Mouse (Mus musculus): Measurements from ENCODE around the gene Tmem175. TPM values are rescaled to one million over a fixed set of nuclear protein-coding genes. Genes with fewer than 3 reads are reported as not detected.

The Tmem175 gene
- total RNA-seq, 2 experiments from 2014 or later, result 7.8 to 8.0 TPM

GRCm38 (mm10) chr5:108694352-108695261 is 65.0 kb downstream of the Tmem175 start:
- Histone ChIP-seq H3K4me3 (peak overlapping the region; percentile 91), H3K27ac (peak overlapping the region; percentile 81)
- intact Hi-C loops (cut with DNase I), result loop anchor here (2.0 kb wide), 1 partner anchor 66 kb away; the partner anchor contains the start of genes Gak and Tmem175
- no peak for TF ChIP-seq CTCF (IDR thresholded peaks at IDR 0.05)
- DNase-seq, result peak; percentile 61

- TF ChIP-seq CTCF (IDR thresholded peaks at IDR 0.05), result no peak
- intact Hi-C loops (cut with DNase I), result loop anchor here (2.0 kb wide), 1 partner anchor 67 kb away; the partner anchor contains the start of genes Gak and Tmem175
- peak; percentile 60 for DNase-seq
- Histone ChIP-seq H3K4me3 (no peak overlapping the region), H3K27ac (peak overlapping the region; percentile 81)
Observed at GRCm38 (mm10) chr5:108695861-108696260, 66.3 kb downstream of the Tmem175 start.

- peak overlapping the region; percentile 13; the same call in 1 of the 2 replicates for H3K4me3 ChIP-seq
- intact Hi-C loops (cut with DNase I), result no loop called here
- H3K27ac ChIP-seq, result peak overlapping the region; percentile 44; the same call in 1 of the 2 replicates
- DNase-seq, result no peak
- TF ChIP-seq CTCF (IDR thresholded peaks at IDR 0.05), result no peak
Observed at GRCm38 (mm10) chr5:108696542-108696941, 67.0 kb downstream of the Tmem175 start.

- peak overlapping the region; percentile 24 for H3K27ac ChIP-seq
- no peak for DNase-seq
- intact Hi-C loops (cut with DNase I), result no loop called here
- TF ChIP-seq CTCF (IDR thresholded peaks at IDR 0.05), result no peak
- no peak overlapping the region for H3K4me3 ChIP-seq
Observed at GRCm38 (mm10) chr5:108697341-108697753, 67.8 kb downstream of the Tmem175 start.

Other genes with a start within 250 kb of the Tmem175 start
- not detected for gene Pde6b, start 241.4 kb upstream of the Tmem175 start, total RNA-seq (2021)
- 100 to 1,000 TPM; 595 to 950 TPM for gene Atp5k, start 195.3 kb upstream of the Tmem175 start, total RNA-seq (2021)
- 1 to 10 TPM in 1 of 2 experiments, under 1 TPM in 1; 0.92 to 1.3 TPM for gene Mfsd7a, start 180.9 kb upstream of the Tmem175 start, total RNA-seq (2021)
- 10 to 100 TPM; 34.3 to 42.6 TPM for gene Pcgf3, start 168.5 kb upstream of the Tmem175 start, total RNA-seq (2021)
- gene Cplx1, start 79.7 kb upstream of the Tmem175 start, total RNA-seq (2021), result not detected
- 10 to 100 TPM; 14.2 to 14.3 TPM for gene Gak, start within 50 bp of the Tmem175 start, total RNA-seq (2021)
- 10 to 100 TPM; 11.8 to 12.5 TPM for gene Idua, start 30.6 kb downstream of the Tmem175 start, total RNA-seq (2021)
- gene Dgkq, start 39.9 kb downstream of the Tmem175 start, total RNA-seq (2021), result 1 to 10 TPM; 3.9 to 4.6 TPM
- gene Slc26a1, start 45.8 kb downstream of the Tmem175 start, total RNA-seq (2021), result not detected
- gene Fgfrl1, start 62.6 kb downstream of the Tmem175 start, total RNA-seq (2021), result 10 to 100 TPM; 18.0 to 45.2 TPM
- gene Rnf212, start 145.2 kb downstream of the Tmem175 start, total RNA-seq (2021), result not detected
- not detected for gene Tmed11, start 165.6 kb downstream of the Tmem175 start, total RNA-seq (2021)
- gene Vmn2r8, start 179.1 kb downstream of the Tmem175 start, total RNA-seq (2021), result not detected
- not detected for gene Vmn2r9, start 222.8 kb downstream of the Tmem175 start, total RNA-seq (2021)